Mouse (Mus musculus) lung, embryonic 15.5 days (tissue): ENCODE measurements around the gene Dennd6b. TPM values are rescaled to one million over a fixed set of nuclear protein-coding genes. Genes with fewer than 3 reads are reported as not detected.

Experiments used
- ATAC-seq: fragments of 200-750 bp; cut with Nextera tagmentation; 2 replicates; pipeline ENCODE4 v1.8.0; 2017; ENCODE audit warnings: moderate number of reproducible peaks, borderline replicate concordance; ENCODE audit not compliant: low FRiP score, low TSS enrichment; ENCODE audit errors: extremely low read depth
- H3K27ac ChIP-seq: fragments of 300-500 bp; sonication (generic); 2 replicates; pipeline ENCODE4 v1.5.1; 2015; ENCODE audit warnings: moderate library complexity, mild to moderate bottlenecking, inconsistent platforms
- H3K27me3 ChIP-seq: fragments of 300-500 bp; sonication (generic); 2 replicates; pipeline ENCODE4 v1.6.1; 2015; ENCODE audit warnings: inconsistent platforms
- H3K36me3 ChIP-seq: fragments of 300-500 bp; sonication (generic); 2 replicates; pipeline ENCODE4 v1.6.1; 2015; ENCODE audit warnings: inconsistent platforms
- H3K4me1 ChIP-seq: fragments of 300-500 bp; sonication (generic); 2 replicates; pipeline ENCODE4 v1.6.1; 2015; ENCODE audit warnings: inconsistent platforms
- H3K4me2 ChIP-seq: fragments of 300-500 bp; sonication (generic); 2 replicates; pipeline ENCODE4 v1.6.1; 2015; ENCODE audit warnings: inconsistent platforms, mild to moderate bottlenecking, moderate library complexity
- H3K4me3 ChIP-seq: fragments of 300-500 bp; sonication (generic); 2 replicates; pipeline ENCODE4 v1.5.1; 2015; ENCODE audit warnings: mild to moderate bottlenecking, inconsistent platforms
- H3K9ac ChIP-seq: fragments of 300-500 bp; sonication (generic); 2 replicates; pipeline ENCODE4 v1.6.1; 2015; ENCODE audit warnings: inconsistent platforms
- H3K9me3 ChIP-seq: fragments of 300-500 bp; sonication (generic); 2 replicates; pipeline ENCODE4 v1.6.1; 2016; ENCODE audit warnings: inconsistent platforms
- WGBS: fragments of 180-500 bp; shearing (Covaris S2); methylation state at CpG from one replicate; pipeline ENCODE4 v1.1.7; 2015; 5-methylcytosine and 5-hydroxymethylcytosine counted together
- polyA plus RNA-seq: library from polyadenylated mRNA; unstranded; fragments of >200 nt; fragmentation: Nextera tagmentation; extraction: Ambion mirVana; gene quantifications from 2 replicates; pipeline ENCODE4 v1.2.1, GENCODE M21; 2015

Dennd6b gene
- polyA plus RNA-seq, 1 experiment from 2014 or later, result 11.8 TPM

- H3K4me1 ChIP-seq, result peaks cover 42% of the 10 kb centered on the region
- H3K9ac ChIP-seq, result peak overlapping the region; percentile 71
- H3K36me3 ChIP-seq, result 0 out of 2 replicates have a peak, but pooled peaks cover 4% of the 10 kb centered on the region
- ATAC-seq, result no peak
- H3K9me3 ChIP-seq, result no peaks in the 10 kb centered on the region
- H3K4me3 ChIP-seq, result peak overlapping the region; percentile 74
- H3K4me2 ChIP-seq, result peak overlapping the region; percentile 98
- 6% methylated on average over 25 of the region's 25 CpGs for WGBS
- peaks cover 54% of the 10 kb centered on the region for H3K27me3 ChIP-seq
- H3K27ac ChIP-seq, result no peak overlapping the region
Measured at GRCm38 (mm10) chr15:89148496-89149270, 47.6 kb downstream of the Dennd6b start.

DNA sequence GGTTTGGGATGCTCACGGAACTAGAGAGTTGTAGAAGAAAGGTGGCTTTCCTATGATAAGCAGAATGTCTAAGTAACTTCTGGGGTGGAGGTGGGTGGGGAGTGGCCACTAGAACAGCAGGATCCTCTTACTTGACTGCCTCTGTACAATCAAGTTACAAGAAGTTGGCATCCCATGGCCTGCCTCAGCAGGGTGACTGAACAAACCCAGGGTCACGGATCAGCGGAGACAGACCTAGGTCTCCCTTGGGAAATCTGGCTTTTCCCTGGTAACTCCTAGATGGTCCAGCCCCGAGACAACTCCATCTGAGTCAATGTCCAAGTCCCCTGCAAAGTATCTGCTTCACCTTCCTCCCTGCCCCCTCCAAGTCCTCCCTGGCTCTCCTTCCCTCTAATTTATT lies 48.4 kb downstream of the Dennd6b start:
- Histone ChIP-seq H3K27ac (no peak overlapping the region), H3K27me3 (peaks cover 54% of the 10 kb centered on the region), H3K9ac (no peak overlapping the region), H3K4me1 (peaks cover 42% of the 10 kb centered on the region), H3K36me3 (no peaks in the 10 kb centered on the region), H3K9me3 (no peaks in the 10 kb centered on the region), H3K4me2 (peak overlapping the region; percentile 51; the same call in 1 of the 2 replicates), H3K4me3 (peak overlapping the region; percentile 74)
- no peak for ATAC-seq
- WGBS, result 53% methylated on average over 4 of the region's 4 CpGs

DNA sequence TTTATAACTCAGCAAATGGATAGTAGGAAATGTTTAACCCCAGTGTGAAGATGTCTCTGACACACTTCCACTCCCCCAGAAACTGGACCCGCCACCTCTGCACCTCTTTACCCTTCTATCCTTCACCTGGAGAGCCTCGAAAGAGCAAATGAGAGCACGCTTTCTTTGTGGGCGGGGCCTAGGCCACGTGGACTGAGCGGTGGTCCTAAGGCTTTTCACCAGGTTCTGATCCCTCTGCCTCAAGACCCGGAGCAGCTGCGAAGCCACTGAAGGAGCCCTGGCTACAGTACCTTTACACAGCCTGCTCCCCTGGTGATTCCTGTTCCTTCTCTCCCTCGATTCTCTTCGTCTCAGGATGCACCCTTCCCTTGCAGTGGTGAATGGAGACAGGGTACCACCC lies 48.8 kb downstream of the Dennd6b start:
- no peaks in the 10 kb centered on the region for H3K36me3 ChIP-seq
- 23% methylated on average over 10 of the region's 10 CpGs for WGBS
- H3K27me3 ChIP-seq, result peaks cover 57% of the 10 kb centered on the region
- H3K4me3 ChIP-seq, result peak overlapping the region; percentile 74; the same call in 1 of the 2 replicates
- peak overlapping the region; percentile 51; the same call in 1 of the 2 replicates for H3K4me2 ChIP-seq
- peaks cover 42% of the 10 kb centered on the region for H3K4me1 ChIP-seq
- H3K27ac ChIP-seq, result no peak overlapping the region
- no peak for ATAC-seq
- no peak overlapping the region for H3K9ac ChIP-seq
- no peaks in the 10 kb centered on the region for H3K9me3 ChIP-seq

GRCm38 (mm10) chr15:89147024-89147423 lies 49.3 kb downstream of the Dennd6b start:
- H3K27ac ChIP-seq, result no peak overlapping the region
- 8% methylated on average over 16 of the region's 16 CpGs for WGBS
- peak overlapping the region; percentile 51 for H3K4me2 ChIP-seq
- peaks cover 42% of the 10 kb centered on the region for H3K4me1 ChIP-seq
- peaks cover 62% of the 10 kb centered on the region for H3K27me3 ChIP-seq
- peak overlapping the region; percentile 25; the same call in 1 of the 2 replicates for H3K4me3 ChIP-seq
- H3K9me3 ChIP-seq, result no peaks in the 10 kb centered on the region
- no peaks in the 10 kb centered on the region for H3K36me3 ChIP-seq
- no peak overlapping the region for H3K9ac ChIP-seq
- ATAC-seq, result no peak

DNA sequence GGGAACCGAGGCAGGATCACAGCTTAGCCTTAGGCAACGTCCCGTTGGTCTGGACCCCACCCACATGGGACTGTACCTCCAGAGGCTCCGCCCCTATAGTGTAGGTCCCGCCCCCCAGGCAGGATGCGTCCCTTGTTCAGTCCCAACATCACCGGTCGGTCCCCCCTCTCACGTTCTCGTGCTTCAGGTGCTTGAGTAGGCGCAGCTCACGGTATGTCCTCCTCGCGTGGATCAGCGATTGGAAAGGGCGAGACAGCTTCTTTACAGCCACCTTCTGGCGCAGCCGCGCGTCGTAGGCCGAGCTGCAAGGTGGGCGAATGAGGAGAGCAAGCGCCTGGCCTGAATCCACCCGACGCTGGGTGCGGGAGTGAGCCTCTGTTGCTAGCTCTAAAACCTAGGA lies 49.8 kb downstream of the Dennd6b start:
- peaks cover 65% of the 10 kb centered on the region for H3K27me3 ChIP-seq
- 2% methylated on average over 27 of the region's 27 CpGs for WGBS
- peak overlapping the region; percentile 25 for H3K4me3 ChIP-seq
- peaks cover 44% of the 10 kb centered on the region for H3K4me1 ChIP-seq
- ATAC-seq, result peak; percentile 23; the same call in 1 of the 2 replicates
- peak overlapping the region; percentile 51 for H3K4me2 ChIP-seq
- no peaks in the 10 kb centered on the region for H3K9me3 ChIP-seq
- no peak overlapping the region for H3K9ac ChIP-seq
- no peak overlapping the region for H3K27ac ChIP-seq
- H3K36me3 ChIP-seq, result no peaks in the 10 kb centered on the region

GRCm38 (mm10) chr15:89145813-89146350 lies 50.4 kb downstream of the Dennd6b start:
- Histone ChIP-seq H3K4me1 (peaks cover 51% of the 10 kb centered on the region), H3K9ac (no peak overlapping the region), H3K9me3 (no peaks in the 10 kb centered on the region), H3K27ac (no peak overlapping the region), H3K4me2 (0 out of 2 replicates have a peak overlapping the region, but pooled peaks have one; percentile 51), H3K36me3 (no peaks in the 10 kb centered on the region), H3K4me3 (no peak overlapping the region), H3K27me3 (peaks cover 71% of the 10 kb centered on the region)
- 67% methylated on average over 24 of the region's 24 CpGs for WGBS
- no peak for ATAC-seq

DNA sequence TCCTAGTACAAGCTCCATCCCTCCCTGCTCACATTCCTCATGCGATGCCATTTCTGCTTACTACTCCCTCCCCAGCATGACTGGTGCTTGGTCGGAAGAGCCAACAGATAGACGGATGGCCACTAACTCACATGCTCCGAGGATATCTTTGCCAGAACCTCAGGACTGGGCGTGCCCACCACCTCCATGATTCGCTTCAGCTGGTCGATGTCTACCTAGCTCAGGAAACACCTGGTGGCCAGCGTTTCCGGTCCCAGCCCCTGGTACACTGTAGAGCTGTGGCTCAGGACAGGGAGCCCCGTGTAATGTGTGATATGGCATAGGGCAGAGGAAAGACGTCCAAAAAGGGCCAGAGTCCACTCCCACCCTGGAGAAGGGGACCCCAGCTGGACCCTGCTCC lies 51.3 kb downstream of the Dennd6b start:
- Histone ChIP-seq H3K27ac (no peak overlapping the region), H3K4me1 (peaks cover 54% of the 10 kb centered on the region), H3K9ac (no peak overlapping the region), H3K36me3 (no peaks in the 10 kb centered on the region), H3K4me2 (no peak overlapping the region), H3K27me3 (peaks cover 77% of the 10 kb centered on the region), H3K4me3 (no peak overlapping the region), H3K9me3 (no peaks in the 10 kb centered on the region)
- 80% methylated on average over 11 of the region's 11 CpGs for WGBS
- no peak for ATAC-seq

GRCm38 (mm10) chr15:89143134-89143533 lies 53.2 kb downstream of the Dennd6b start:
- WGBS, result 57% methylated on average over 2 of the region's 2 CpGs
- no peaks in the 10 kb centered on the region for H3K36me3 ChIP-seq
- no peak overlapping the region for H3K27ac ChIP-seq
- no peak overlapping the region for H3K4me3 ChIP-seq
- peaks cover 76% of the 10 kb centered on the region for H3K27me3 ChIP-seq
- H3K4me2 ChIP-seq, result no peak overlapping the region
- H3K9ac ChIP-seq, result no peak overlapping the region
- peaks cover 41% of the 10 kb centered on the region for H3K4me1 ChIP-seq
- H3K9me3 ChIP-seq, result no peaks in the 10 kb centered on the region
- no peak for ATAC-seq

GRCm38 (mm10) chr15:89141905-89142304 lies 54.4 kb downstream of the Dennd6b start:
- Histone ChIP-seq H3K9ac (no peak overlapping the region), H3K27me3 (peaks cover 64% of the 10 kb centered on the region), H3K27ac (no peak overlapping the region), H3K36me3 (no peaks in the 10 kb centered on the region), H3K4me2 (0 out of 2 replicates have a peak overlapping the region, but pooled peaks have one; percentile 14), H3K4me1 (peaks cover 31% of the 10 kb centered on the region), H3K4me3 (no peak overlapping the region), H3K9me3 (no peaks in the 10 kb centered on the region)
- 53% methylated on average over 4 of the region's 4 CpGs for WGBS
- no peak for ATAC-seq

GRCm38 (mm10) chr15:89141443-89141842 lies 54.9 kb downstream of the Dennd6b start:
- Histone ChIP-seq H3K4me1 (peaks cover 26% of the 10 kb centered on the region), H3K27me3 (peaks cover 59% of the 10 kb centered on the region), H3K9ac (no peak overlapping the region), H3K4me3 (peak overlapping the region; percentile 55; the same call in 1 of the 2 replicates), H3K9me3 (no peaks in the 10 kb centered on the region), H3K27ac (no peak overlapping the region), H3K4me2 (peak overlapping the region; percentile 89; the same call in 1 of the 2 replicates), H3K36me3 (no peaks in the 10 kb centered on the region)
- no peak for ATAC-seq
- WGBS, result 16% methylated on average over 5 of the region's 5 CpGs

- H3K27ac ChIP-seq, result 0 out of 2 replicates have a peak within 1 kb of the TSS, but pooled peaks have one; percentile 13
- peak within 1 kb of the TSS; percentile 55 for H3K4me3 ChIP-seq
- peaks cover 53% of the 10 kb centered on the region for H3K27me3 ChIP-seq
- H3K4me1 ChIP-seq, result peaks cover 21% of the 10 kb centered on the region
- no peaks in the 10 kb centered on the region for H3K9me3 ChIP-seq
- peak; percentile 61; the same call in 1 of the 2 replicates for ATAC-seq
- WGBS, result under 1% methylated on average over 21 of the region's 21 CpGs
- H3K4me2 ChIP-seq, result peak within 1 kb of the TSS; percentile 89
- H3K9ac ChIP-seq, result peak within 1 kb of the TSS; percentile 43
- H3K36me3 ChIP-seq, result no peaks in the 10 kb centered on the region
Measured at GRCm38 (mm10) chr15:89140659-89141252, 55.5 kb downstream of the Dennd6b start, which contains the start of gene Mapk12. Gene Mapk12 (minus strand): TSS chr15:89140703.
